Mouse (Mus musculus) embryonic facial prominence, embryonic 12.5 days (tissue): Measurements from ENCODE around the gene Rilpl1. TPM values are rescaled to one million over a fixed set of nuclear protein-coding genes. Genes with fewer than 3 reads are reported as not detected.
"Not testable (repeated sequence)": the region's sequence is repeated elsewhere in the genome, so short reads cannot be mapped to it uniquely, and the experiment has no call there.

Experiments
- ATAC-seq: fragments of 200-750 bp; cut with Nextera tagmentation; 2 replicates; pipeline ENCODE4 v1.8.0; 2017; ENCODE audit not compliant: insufficient number of reproducible peaks, insufficient read depth, low FRiP score, low TSS enrichment
- H3K27ac ChIP-seq: fragments of 300-500 bp; sonication (generic); 2 replicates; pipeline ENCODE4 v1.5.1; 2016; ENCODE audit warnings: mild to moderate bottlenecking
- H3K27me3 ChIP-seq: fragments of 300-500 bp; sonication (generic); 2 replicates; pipeline ENCODE4 v1.6.1; 2016; ENCODE audit warnings: mild to moderate bottlenecking, moderate library complexity
- H3K36me3 ChIP-seq: fragments of 300-500 bp; sonication (generic); 2 replicates; pipeline ENCODE4 v1.6.1; 2016; ENCODE audit warnings: mild to moderate bottlenecking
- H3K4me1 ChIP-seq: fragments of 300-500 bp; sonication (generic); 2 replicates; pipeline ENCODE4 v1.6.1; 2016
- H3K4me2 ChIP-seq: fragments of 300-500 bp; sonication (generic); replicated peaks from 2 replicates; pipeline ENCODE4 v1.6.1; 2016; ENCODE audit warnings: mild to moderate bottlenecking, moderate library complexity
- H3K4me3 ChIP-seq: fragments of 300-500 bp; sonication (generic); 2 replicates; pipeline ENCODE4 v1.5.1; 2016; ENCODE audit warnings: mild to moderate bottlenecking
- H3K9ac ChIP-seq: fragments of 300-500 bp; sonication (generic); 2 replicates; pipeline ENCODE4 v1.6.1; 2016; ENCODE audit warnings: mild to moderate bottlenecking, moderate library complexity
- H3K9me3 ChIP-seq: fragments of 300-500 bp; sonication (generic); 2 replicates; pipeline ENCODE4 v1.6.1; 2016; ENCODE audit warnings: mild to moderate bottlenecking, moderate library complexity
- WGBS: fragments of 180-500 bp; shearing (Covaris S2); methylation state at CpG from one replicate; pipeline ENCODE4 v1.1.7; 2016; 5-methylcytosine and 5-hydroxymethylcytosine counted together
- polyA plus RNA-seq: library from polyadenylated mRNA; unstranded; fragments of >200 nt; fragmentation: Nextera tagmentation; extraction: Ambion mirVana; gene quantifications from 2 replicates; pipeline ENCODE4 v1.2.1, GENCODE M21; 2016

Gene Rilpl1
- polyA plus RNA-seq = 29.2 and 29.6 TPM in 2 replicates

GRCm38 (mm10) chr5:124530655-124531582, at the start of gene Rilpl1:
Rilpl1 (minus strand) TSS chr5:124531391.
- Histone ChIP-seq H3K36me3 (peaks cover 5% of the 10 kb centered on the region; the same call in 1 of the 2 replicates), H3K4me1 (peaks cover 36% of the 10 kb centered on the region), H3K9ac (peak within 1 kb of the TSS; percentile 79), H3K9me3 (no peaks in the 10 kb centered on the region), H3K4me3 (peak within 1 kb of the TSS; percentile 81), H3K4me2 (peak within 1 kb of the TSS; percentile 77), H3K27ac (peak within 1 kb of the TSS; percentile 87), H3K27me3 (no peaks in the 10 kb centered on the region; the same call in 1 of the 2 replicates)
- peak; percentile 88 for ATAC-seq
- WGBS = under 1% methylated on average over 93 of the region's 96 CpGs

DNA sequence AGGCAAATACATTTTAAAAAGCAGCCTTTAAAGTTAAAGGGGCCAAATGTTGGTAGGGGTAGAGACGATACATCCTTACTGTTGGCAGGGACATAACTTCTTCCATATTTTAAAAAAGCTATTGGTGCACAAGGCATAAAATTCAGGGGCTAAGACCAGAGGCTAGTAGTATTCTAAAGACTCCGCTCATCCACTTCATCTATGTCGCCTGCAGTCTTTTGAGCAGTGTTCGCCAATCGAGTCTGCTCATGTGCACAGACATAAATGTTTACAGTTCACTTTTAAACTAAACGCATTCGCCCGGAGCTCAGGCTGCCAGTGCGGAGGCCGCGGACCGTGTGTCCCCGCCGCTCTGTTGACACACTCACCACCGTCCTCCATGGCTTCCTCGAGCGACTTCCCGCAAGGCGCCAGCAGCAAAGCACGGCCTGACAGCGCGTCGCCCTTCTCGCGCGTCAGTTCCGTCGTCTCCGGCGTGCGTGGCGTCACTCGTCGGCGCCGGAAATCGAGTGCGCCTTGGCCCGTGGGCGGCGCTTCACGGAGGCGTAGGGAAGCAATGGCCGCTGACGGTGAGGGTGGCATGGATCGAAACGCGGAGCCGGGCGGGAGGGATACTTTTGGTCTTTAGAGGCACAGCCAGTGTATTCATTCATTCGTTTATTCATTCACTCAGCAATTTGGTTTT, 47.6 kb upstream of the Rilpl1 start, which contains the start of the genes Eif2b1 and Gtf2h3:
TSS of gene Eif2b1 (minus strand) at position 499 of the 685 bp plus-strand sequence.
TSS of gene Gtf2h3 (plus strand) at position 508 of the 685 bp plus-strand sequence.
- Histone ChIP-seq H3K27me3 (no peaks in the 10 kb centered on the region), H3K4me1 (peaks cover 17% of the 10 kb centered on the region), H3K27ac (0 out of 2 replicates have a peak within 1 kb of the TSS, but pooled peaks have one; percentile 2), H3K36me3 (peaks cover 40% of the 10 kb centered on the region), H3K4me3 (peak within 1 kb of the TSS; percentile 75), H3K9ac (peak within 1 kb of the TSS; percentile 73), H3K9me3 (no peaks in the 10 kb centered on the region), H3K4me2 (peak within 1 kb of the TSS; percentile 85)
- 1% methylated on average over 51 of the region's 51 CpGs for WGBS
- ATAC-seq = peak; percentile 88

DNA sequence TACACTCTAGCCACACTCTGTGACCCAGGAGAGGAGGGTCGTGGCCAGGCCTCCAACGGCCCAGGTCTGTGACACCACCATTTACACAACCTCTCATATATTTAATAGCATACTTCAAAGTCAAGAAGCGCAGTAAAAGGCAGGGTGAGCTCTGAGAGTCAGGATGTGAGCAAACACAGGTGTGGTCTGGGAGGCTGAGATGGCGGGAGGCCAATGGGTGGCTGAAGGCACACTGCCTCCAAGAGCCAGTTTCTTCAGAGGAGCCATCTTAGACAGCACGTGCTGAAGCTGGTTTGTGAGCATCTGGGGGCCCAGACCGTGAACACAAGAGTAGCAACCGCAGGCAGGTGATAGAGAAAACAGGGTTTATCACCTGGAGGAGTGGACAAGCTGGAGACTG, 44.3 kb upstream of the Rilpl1 start:
- no peak overlapping the region for H3K27ac ChIP-seq
- H3K9me3 ChIP-seq = no peaks in the 10 kb centered on the region
- peaks cover 57% of the 10 kb centered on the region for H3K36me3 ChIP-seq
- no peak overlapping the region for H3K4me3 ChIP-seq
- ATAC-seq = no peak
- 91% methylated on average over 7 of the region's 7 CpGs for WGBS
- H3K4me1 ChIP-seq = peaks cover 15% of the 10 kb centered on the region
- no peaks in the 10 kb centered on the region for H3K27me3 ChIP-seq
- no peak overlapping the region for H3K4me2 ChIP-seq
- no peak overlapping the region for H3K9ac ChIP-seq

DNA sequence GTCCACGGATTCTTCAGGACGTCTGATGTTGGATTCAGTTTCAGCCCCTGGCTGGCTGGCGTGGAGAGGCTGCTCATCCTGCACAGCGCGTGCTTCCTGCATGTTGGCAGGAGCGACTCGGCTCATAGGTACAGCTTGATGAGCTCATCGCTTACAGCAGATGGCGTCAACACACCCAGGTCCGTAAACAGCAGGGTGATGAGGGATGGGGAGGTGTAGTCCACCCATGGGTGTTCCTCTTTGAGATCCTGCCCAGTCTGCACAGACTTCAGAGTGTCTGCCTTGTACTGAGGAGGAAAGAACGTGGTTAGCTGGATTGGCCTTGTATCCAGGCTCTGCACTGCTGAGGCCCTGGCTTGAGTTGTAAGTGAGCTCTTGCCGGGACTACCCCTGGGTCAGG, 39.9 kb upstream of the Rilpl1 start:
- Histone ChIP-seq H3K9ac (no peak overlapping the region), H3K36me3 (peaks cover 87% of the 10 kb centered on the region), H3K4me3 (no peak overlapping the region), H3K27ac (no peak overlapping the region), H3K4me1 (no peaks in the 10 kb centered on the region), H3K27me3 (no peaks in the 10 kb centered on the region), H3K9me3 (no peaks in the 10 kb centered on the region), H3K4me2 (no peak overlapping the region)
- ATAC-seq = no peak
- 83% methylated on average over 12 of the region's 12 CpGs for WGBS

- ATAC-seq = no peak
- WGBS = 82% methylated on average over 1 of the region's 1 CpGs
- no peak overlapping the region for H3K4me2 ChIP-seq
- H3K4me1 ChIP-seq = peaks cover 13% of the 10 kb centered on the region
- no peak overlapping the region for H3K27ac ChIP-seq
- H3K9ac ChIP-seq = no peak overlapping the region
- H3K9me3 ChIP-seq = no peaks in the 10 kb centered on the region
- no peaks in the 10 kb centered on the region for H3K27me3 ChIP-seq
- no peak overlapping the region for H3K4me3 ChIP-seq
- H3K36me3 ChIP-seq = peaks cover 56% of the 10 kb centered on the region
Measured at GRCm38 (mm10) chr5:124555145-124555544, 24.0 kb upstream of the Rilpl1 start.

GRCm38 (mm10) chr5:124553607-124554006, 22.4 kb upstream of the Rilpl1 start:
- no peak for ATAC-seq
- H3K27me3 ChIP-seq = no peaks in the 10 kb centered on the region
- H3K4me1 ChIP-seq = peaks cover 13% of the 10 kb centered on the region
- H3K4me3 ChIP-seq = peak overlapping the region; percentile 80
- H3K4me2 ChIP-seq = peak overlapping the region; percentile 63
- no peaks in the 10 kb centered on the region for H3K9me3 ChIP-seq
- H3K36me3 ChIP-seq = peaks cover 47% of the 10 kb centered on the region
- H3K27ac ChIP-seq = no peak overlapping the region
- WGBS = 47% methylated on average over 6 of the region's 6 CpGs
- H3K9ac ChIP-seq = 0 out of 2 replicates have a peak overlapping the region, but pooled peaks have one; percentile 61

DNA sequence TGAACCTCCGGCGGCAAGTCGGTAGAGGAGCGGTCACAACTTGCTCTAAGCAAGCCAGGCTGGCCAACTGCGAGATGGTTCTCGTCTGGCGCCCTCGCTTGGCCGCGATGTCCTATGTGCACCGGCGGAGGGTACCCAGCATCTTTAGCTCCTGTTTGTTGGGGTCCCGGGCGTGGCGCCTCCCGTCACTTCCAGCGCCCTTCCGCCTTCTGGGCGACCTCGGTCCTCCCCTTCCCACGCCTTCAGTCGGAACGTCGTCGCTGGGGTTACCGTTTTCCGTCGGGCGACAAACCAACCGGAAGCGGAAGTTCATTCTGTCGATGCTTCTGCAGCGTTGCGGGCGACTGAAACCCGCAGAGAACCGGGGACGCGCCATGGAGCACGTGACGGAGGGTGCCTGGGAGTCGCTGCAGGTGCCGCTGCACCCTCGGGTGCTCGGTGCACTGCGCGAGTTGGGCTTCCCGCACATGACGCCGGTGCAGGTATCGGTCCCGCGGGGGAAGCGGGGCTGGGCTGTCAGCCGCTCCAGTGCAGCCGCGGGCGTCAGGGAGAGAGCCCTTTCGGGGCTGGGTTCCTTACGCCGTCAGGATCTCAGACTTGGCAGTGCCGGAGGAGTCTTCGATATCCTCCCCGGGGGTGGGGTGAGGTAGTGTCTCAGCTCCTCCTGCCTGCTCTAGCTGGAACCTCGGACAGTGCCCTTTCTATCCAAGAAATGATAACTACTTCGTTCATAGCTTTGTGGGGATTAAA, 21.5 kb upstream of the Rilpl1 start, which contains the start of gene Ddx55:
TSS of gene Ddx55 (plus strand) at position 307 of the 750 bp plus-strand sequence.
- Histone ChIP-seq H3K27ac (peak within 1 kb of the TSS; percentile 81), H3K4me2 (peak within 1 kb of the TSS; percentile 63), H3K9me3 (no peaks in the 10 kb centered on the region), H3K9ac (peak within 1 kb of the TSS; percentile 61), H3K36me3 (peaks cover 46% of the 10 kb centered on the region), H3K27me3 (no peaks in the 10 kb centered on the region), H3K4me1 (peaks cover 13% of the 10 kb centered on the region), H3K4me3 (peak within 1 kb of the TSS; percentile 80)
- under 1% methylated on average over 64 of the region's 66 CpGs for WGBS
- ATAC-seq = peak; percentile 88

DNA sequence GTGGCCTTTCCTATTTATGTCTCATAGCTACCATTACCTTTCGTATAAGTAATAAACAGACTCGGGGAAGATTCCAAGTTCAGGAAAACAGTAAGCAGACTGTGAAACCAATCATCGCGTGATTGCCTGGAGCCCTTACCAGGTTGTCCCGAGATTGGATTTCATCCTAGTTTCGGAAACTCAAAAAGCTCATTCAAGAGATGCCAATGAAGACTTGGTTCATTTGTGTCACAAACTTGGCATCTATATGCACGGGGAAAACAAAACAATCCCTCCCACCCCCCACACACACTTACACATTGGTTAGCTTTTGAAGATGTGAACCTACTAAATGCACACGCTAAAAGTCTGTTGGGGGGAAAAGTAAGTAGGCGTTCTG, 20.9 kb upstream of the Rilpl1 start:
- peaks cover 46% of the 10 kb centered on the region for H3K36me3 ChIP-seq
- 10% methylated on average over 9 of the region's 9 CpGs for WGBS
- no peak for ATAC-seq

DNA sequence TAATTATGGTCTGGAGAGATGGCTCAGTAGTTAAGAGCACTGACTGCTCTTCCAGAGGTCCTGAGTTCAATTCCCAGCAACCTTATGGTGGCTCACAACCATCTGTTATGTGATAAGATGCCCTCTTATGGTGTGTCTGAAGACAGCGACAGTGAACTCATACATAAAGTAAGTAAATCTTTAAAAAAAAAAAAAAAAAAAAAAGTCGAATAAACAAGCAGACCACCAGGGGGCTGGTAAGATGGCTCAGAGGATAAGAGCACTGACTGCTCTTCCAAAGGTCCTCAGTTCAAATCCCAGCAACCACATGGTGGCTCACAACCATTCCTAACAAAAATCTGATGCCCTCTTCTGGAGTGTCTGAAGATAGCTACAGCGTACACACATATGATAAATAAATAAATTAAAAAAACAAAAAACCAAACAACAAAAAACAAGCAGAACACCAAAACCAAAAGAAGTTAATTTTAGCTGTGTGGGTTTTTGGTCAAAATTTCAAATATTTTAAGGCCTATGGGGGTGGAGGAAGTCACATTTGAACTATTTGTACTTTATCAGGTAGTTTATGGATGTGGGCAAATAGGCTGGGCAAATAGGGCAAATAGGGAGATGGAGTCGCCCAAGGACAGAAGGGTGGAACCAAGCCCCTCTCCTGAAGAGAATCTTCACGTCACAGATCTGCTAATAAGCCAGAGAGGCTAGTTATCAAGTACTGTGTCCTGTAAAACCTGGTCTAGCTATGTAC, 20.3 kb upstream of the Rilpl1 start:
- peaks cover 46% of the 10 kb centered on the region for H3K36me3 ChIP-seq
- not testable (repeated sequence) for H3K27ac ChIP-seq

More for the DNA sequence above, 20.9 kb upstream of the Rilpl1 start:
- H3K4me1 ChIP-seq = peaks cover 13% of the 10 kb centered on the region
- H3K4me3 ChIP-seq = peak overlapping the region; percentile 80
- peak overlapping the region; percentile 63 for H3K4me2 ChIP-seq
- no peaks in the 10 kb centered on the region for H3K9me3 ChIP-seq
- no peaks in the 10 kb centered on the region for H3K27me3 ChIP-seq
- H3K9ac ChIP-seq = peak overlapping the region; percentile 61
- peak overlapping the region; percentile 81; the same call in 1 of the 2 replicates for H3K27ac ChIP-seq

GRCm38 (mm10) chr5:124550737-124551136, 19.5 kb upstream of the Rilpl1 start:
- H3K36me3 ChIP-seq = peaks cover 48% of the 10 kb centered on the region
- not testable (repeated sequence) for H3K9me3 ChIP-seq, H3K4me3 ChIP-seq, H3K4me2 ChIP-seq, H3K9ac ChIP-seq, H3K27ac ChIP-seq, ATAC-seq, H3K27me3 ChIP-seq
- H3K4me1 ChIP-seq = peaks cover 13% of the 10 kb centered on the region
- WGBS = 84% methylated on average over 4 of the region's 4 CpGs

More for the DNA sequence above, 20.3 kb upstream of the Rilpl1 start:
- 38% methylated on average over 5 of the region's 5 CpGs for WGBS
- Histone ChIP-seq H3K4me2 (peak overlapping the region; percentile 63), H3K4me1 (peaks cover 13% of the 10 kb centered on the region), H3K4me3 (peak overlapping the region; percentile 80), H3K9ac (peak overlapping the region; percentile 61)
- not testable (repeated sequence) for ATAC-seq, H3K9me3 ChIP-seq, H3K27me3 ChIP-seq
